Mouse (Mus musculus) liver, embryonic 13.5 days (tissue): ENCODE measurements around the gene Cpz. TPM values are rescaled to one million over a fixed set of nuclear protein-coding genes. Genes with fewer than 3 reads are reported as not detected.
A peak's percentile ranks its signal among the peaks of the same experiment; 100 is the strongest.

Source experiments
- ATAC-seq: fragments of 200-750 bp; cut with Nextera tagmentation; 2 replicates; pipeline ENCODE4 v1.8.0; 2017; ENCODE audit warnings: low read depth, mild to moderate bottlenecking, moderate number of reproducible peaks, moderate library complexity
- DNase-seq: peaks from one replicate; pipeline ENCODE4 v3.0.0; 2022
- H3K27ac ChIP-seq: fragments of 300-500 bp; sonication (generic); 2 replicates; pipeline ENCODE4 v1.5.1; 2015; ENCODE audit warnings: moderate library complexity, mild to moderate bottlenecking, inconsistent platforms
- H3K27me3 ChIP-seq: fragments of 300-500 bp; sonication (generic); 2 replicates; pipeline ENCODE4 v1.6.1; 2015; ENCODE audit warnings: mild to moderate bottlenecking, inconsistent platforms
- H3K36me3 ChIP-seq: fragments of 300-500 bp; sonication (generic); 2 replicates; pipeline ENCODE4 v1.6.1; 2015; ENCODE audit warnings: mild to moderate bottlenecking, inconsistent platforms
- H3K4me1 ChIP-seq: fragments of 300-500 bp; sonication (generic); replicated peaks from 2 replicates; pipeline ENCODE4 v1.6.1; 2015; ENCODE audit warnings: inconsistent platforms
- H3K4me2 ChIP-seq: fragments of 300-500 bp; sonication (generic); 2 replicates; pipeline ENCODE4 v1.6.1; 2015; ENCODE audit warnings: inconsistent platforms, mild to moderate bottlenecking, moderate library complexity
- H3K4me3 ChIP-seq: fragments of 300-500 bp; sonication (generic); replicated peaks from 2 replicates; pipeline ENCODE4 v1.5.1; 2015; ENCODE audit warnings: mild to moderate bottlenecking, inconsistent platforms
- H3K9ac ChIP-seq: fragments of 300-500 bp; sonication (generic); 2 replicates; pipeline ENCODE4 v1.6.1; 2015; ENCODE audit warnings: mild to moderate bottlenecking, inconsistent platforms
- H3K9me3 ChIP-seq: fragments of 300-500 bp; sonication (generic); replicated peaks from 2 replicates; pipeline ENCODE4 v1.6.1; 2016; ENCODE audit warnings: inconsistent platforms
- WGBS: fragments of 180-500 bp; shearing (Covaris S2); methylation state at CpG from one replicate; pipeline ENCODE4 v1.1.7; 2015; ENCODE audit not compliant: insufficient replicate concordance; 5-methylcytosine and 5-hydroxymethylcytosine counted together
- polyA plus RNA-seq: library from polyadenylated mRNA; unstranded; fragments of >200 nt; fragmentation: Nextera tagmentation; extraction: Ambion mirVana; gene quantifications from 2 replicates; pipeline ENCODE4 v1.2.1, GENCODE M21; 2015

Cpz gene
- polyA plus RNA-seq, 1 experiment from 2014 or later = 1.2 TPM

DNA sequence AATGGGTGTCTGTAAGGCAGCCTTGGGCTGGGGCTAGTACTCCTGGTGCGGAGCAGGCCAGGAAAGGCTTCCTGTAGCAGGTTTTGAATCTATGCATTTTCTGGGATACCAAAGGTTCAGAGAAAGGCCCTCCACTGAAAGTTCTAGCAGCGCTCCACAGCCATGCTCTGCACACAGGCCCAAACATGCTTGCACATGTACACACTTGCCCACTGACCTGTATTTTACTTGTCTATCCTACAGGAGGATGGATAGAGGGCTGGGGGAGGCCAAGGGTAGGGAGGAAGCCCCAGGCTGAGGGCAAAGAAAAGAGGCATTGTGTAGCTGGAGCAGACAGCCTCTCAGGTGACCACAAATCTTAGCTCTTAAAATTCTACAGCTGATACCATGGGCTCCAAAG is 1.1 kb downstream of the Cpz start:
- Histone ChIP-seq H3K27ac (no peak overlapping the region), H3K9me3 (no peaks in the 10 kb centered on the region), H3K4me1 (no peaks in the 10 kb centered on the region), H3K9ac (no peak overlapping the region), H3K4me2 (no peak overlapping the region), H3K27me3 (peaks cover 58% of the 10 kb centered on the region), H3K4me3 (no peak overlapping the region), H3K36me3 (no peaks in the 10 kb centered on the region)
- ATAC-seq = no peak
- WGBS = 49% methylated on average over 2 of the region's 2 CpGs
- DNase-seq = no peak

DNA sequence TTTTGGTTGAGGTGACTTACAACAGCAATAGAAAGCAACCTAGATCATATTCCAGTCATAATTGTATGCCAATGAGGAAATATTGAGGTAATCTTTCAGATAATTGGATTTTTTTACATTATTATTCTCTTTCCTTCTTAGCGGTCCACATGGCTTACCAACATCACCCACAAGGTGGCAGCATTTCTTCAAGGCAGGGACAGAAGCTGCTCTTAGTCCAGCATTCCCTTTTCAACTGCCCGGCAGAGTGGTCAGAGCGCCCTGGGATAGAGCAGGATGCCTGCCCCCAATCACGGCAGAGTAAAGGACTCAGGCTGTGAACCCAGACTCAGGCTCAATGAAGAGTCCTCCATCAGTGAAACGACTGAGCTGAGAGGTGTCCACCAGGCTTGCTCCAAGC is 1.8 kb downstream of the Cpz start:
- WGBS = 4% methylated on average over 5 of the region's 5 CpGs
- DNase-seq (no peak), ATAC-seq (no peak)
- Histone ChIP-seq H3K9me3 (no peaks in the 10 kb centered on the region), H3K4me3 (no peak overlapping the region), H3K9ac (no peak overlapping the region), H3K27me3 (peaks cover 58% of the 10 kb centered on the region), H3K36me3 (no peaks in the 10 kb centered on the region), H3K27ac (no peak overlapping the region), H3K4me2 (no peak overlapping the region), H3K4me1 (no peaks in the 10 kb centered on the region)

DNA sequence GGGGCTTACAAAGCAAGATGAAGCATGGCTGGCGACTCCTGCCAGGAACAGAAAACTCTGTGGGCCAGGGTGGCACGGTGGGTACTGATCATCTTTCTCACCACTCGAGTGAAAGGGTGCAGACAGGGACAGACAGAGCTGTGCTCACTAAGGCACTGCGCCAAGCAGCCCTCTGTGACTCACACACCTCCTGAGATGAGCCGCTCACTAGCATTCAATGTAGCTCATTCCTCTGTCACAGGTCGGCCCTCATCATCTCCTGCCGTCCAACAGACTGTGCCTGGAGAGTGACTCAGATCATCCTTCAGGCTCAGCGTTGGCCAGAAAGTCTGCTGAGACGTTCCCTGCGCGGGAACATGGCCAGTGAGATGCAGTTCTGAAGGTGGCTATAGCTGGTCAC is 8.7 kb downstream of the Cpz start:
- Histone ChIP-seq H3K27me3 (peaks cover 10% of the 10 kb centered on the region; the same call in 1 of the 2 replicates), H3K4me3 (no peak overlapping the region), H3K4me2 (no peak overlapping the region), H3K27ac (no peak overlapping the region), H3K4me1 (no peaks in the 10 kb centered on the region), H3K9ac (no peak overlapping the region), H3K9me3 (no peaks in the 10 kb centered on the region), H3K36me3 (no peaks in the 10 kb centered on the region)
- WGBS = 68% methylated on average over 11 of the region's 11 CpGs
- DNase-seq (no peak), ATAC-seq (no peak)

DNA sequence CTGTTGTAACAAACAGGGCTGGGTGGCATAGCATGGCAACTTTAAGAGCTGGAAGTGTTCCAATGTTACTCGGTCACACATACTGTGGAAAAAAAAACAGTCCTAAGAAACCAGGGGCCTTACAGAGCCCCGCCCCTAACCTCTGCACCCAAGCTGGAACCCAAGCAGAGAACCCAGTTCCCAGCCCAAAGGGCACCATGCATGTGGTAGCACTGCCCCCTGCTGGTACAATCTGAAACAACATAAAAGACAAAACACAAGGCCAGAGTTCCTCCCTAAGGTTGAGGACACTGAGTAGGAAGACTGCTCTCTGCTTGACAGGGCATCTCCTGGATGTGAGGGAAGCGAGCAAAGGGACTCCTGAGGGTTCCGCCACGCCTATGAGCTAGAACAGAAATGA is 14.9 kb downstream of the Cpz start:
- Histone ChIP-seq H3K9ac (no peak overlapping the region), H3K36me3 (no peaks in the 10 kb centered on the region), H3K4me2 (no peak overlapping the region), H3K4me1 (no peaks in the 10 kb centered on the region), H3K27ac (no peak overlapping the region), H3K9me3 (no peaks in the 10 kb centered on the region), H3K4me3 (no peak overlapping the region), H3K27me3 (no peaks in the 10 kb centered on the region)
- DNase-seq (peak; percentile 13), ATAC-seq (no peak)
- 17% methylated on average over 5 of the region's 5 CpGs for WGBS

DNA sequence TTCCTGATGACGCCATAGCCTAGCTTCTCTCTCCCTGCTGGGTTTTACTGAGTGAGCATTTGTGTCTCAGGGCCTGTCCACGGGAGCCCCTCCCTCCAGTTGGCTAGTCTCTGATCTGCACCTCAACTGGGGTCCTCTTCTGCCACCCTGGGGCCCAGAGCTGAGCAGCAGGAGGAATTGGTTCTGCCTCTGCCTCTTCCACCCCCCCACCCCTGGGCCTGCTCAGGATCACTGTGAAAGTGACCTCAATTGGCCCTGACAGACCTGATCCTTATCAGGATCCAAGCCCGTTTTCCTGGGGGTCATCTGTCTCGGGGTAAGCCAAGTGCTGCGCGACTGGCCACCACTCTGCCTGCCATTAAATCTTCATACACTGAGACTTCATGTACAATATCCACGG is 20.5 kb downstream of the Cpz start:
- no peak overlapping the region for H3K9ac ChIP-seq
- 41% methylated on average over 7 of the region's 7 CpGs for WGBS

GRCm38 (mm10) chr5:35497344-35497743 is 28.2 kb downstream of the Cpz start:
- no peak overlapping the region for H3K9ac ChIP-seq
- H3K27ac ChIP-seq = no peak overlapping the region
- no peak overlapping the region for H3K4me2 ChIP-seq
- no peaks in the 10 kb centered on the region for H3K36me3 ChIP-seq
- ATAC-seq = no peak
- H3K9me3 ChIP-seq = no peaks in the 10 kb centered on the region
- no peak overlapping the region for H3K4me3 ChIP-seq
- DNase-seq = no peak
- WGBS = 50% methylated on average over 7 of the region's 7 CpGs
- no peaks in the 10 kb centered on the region for H3K4me1 ChIP-seq
- no peaks in the 10 kb centered on the region for H3K27me3 ChIP-seq

More for the DNA sequence above, 20.5 kb downstream of the Cpz start:
- ATAC-seq (no peak), DNase-seq (no peak)
- H3K9me3 ChIP-seq = no peaks in the 10 kb centered on the region
- no peak overlapping the region for H3K4me2 ChIP-seq
- no peaks in the 10 kb centered on the region for H3K4me1 ChIP-seq
- no peaks in the 10 kb centered on the region for H3K27me3 ChIP-seq
- no peak overlapping the region for H3K4me3 ChIP-seq
- H3K36me3 ChIP-seq = no peaks in the 10 kb centered on the region
- no peak overlapping the region for H3K27ac ChIP-seq

DNA sequence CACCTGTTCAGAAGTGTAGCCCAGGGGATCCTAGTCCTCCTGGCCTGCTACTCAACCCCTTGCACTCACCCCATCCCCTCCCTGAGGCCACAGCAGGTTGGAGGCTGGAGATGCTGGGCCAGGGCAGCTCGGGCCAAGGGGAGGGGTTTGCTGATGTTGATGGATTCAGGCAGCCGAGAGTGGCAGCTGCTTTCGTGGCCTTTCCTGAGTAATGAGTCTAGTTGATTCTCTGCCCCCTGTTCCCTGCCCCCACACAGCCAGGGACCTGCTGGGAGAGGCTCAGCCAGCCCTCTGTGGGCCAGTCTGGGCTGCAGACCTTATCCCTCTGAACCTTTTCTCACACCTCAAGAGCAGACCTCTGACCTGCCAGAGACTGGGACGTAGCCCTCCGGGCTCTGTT is 29.5 kb downstream of the Cpz start:
- ATAC-seq (no peak), DNase-seq (no peak)
- no peak overlapping the region for H3K4me2 ChIP-seq
- H3K9ac ChIP-seq = no peak overlapping the region
- WGBS = 25% methylated on average over 5 of the region's 5 CpGs
- no peaks in the 10 kb centered on the region for H3K36me3 ChIP-seq
- no peaks in the 10 kb centered on the region for H3K4me1 ChIP-seq
- no peak overlapping the region for H3K27ac ChIP-seq
- no peaks in the 10 kb centered on the region for H3K9me3 ChIP-seq
- H3K4me3 ChIP-seq = no peak overlapping the region
- H3K27me3 ChIP-seq = no peaks in the 10 kb centered on the region

- H3K4me3 ChIP-seq = no peak overlapping the region
- ATAC-seq (no peak), DNase-seq (no peak)
- H3K9me3 ChIP-seq = no peaks in the 10 kb centered on the region
- H3K27me3 ChIP-seq = no peaks in the 10 kb centered on the region
- H3K27ac ChIP-seq = no peak overlapping the region
- H3K9ac ChIP-seq = no peak overlapping the region
- H3K4me2 ChIP-seq = no peak overlapping the region
- 45% methylated on average over 8 of the region's 8 CpGs for WGBS
- H3K4me1 ChIP-seq = no peaks in the 10 kb centered on the region
- H3K36me3 ChIP-seq = no peaks in the 10 kb centered on the region
Measured at GRCm38 (mm10) chr5:35494773-35495390, 30.6 kb downstream of the Cpz start.

- WGBS = 68% methylated on average over 12 of the region's 12 CpGs
- no peaks in the 10 kb centered on the region for H3K9me3 ChIP-seq
- H3K27me3 ChIP-seq = no peaks in the 10 kb centered on the region
Measured at GRCm38 (mm10) chr5:35493770-35494169, 31.7 kb downstream of the Cpz start.

GRCm38 (mm10) chr5:35479521-35479920 is 46.0 kb downstream of the Cpz start:
- ATAC-seq (no peak), DNase-seq (no peak)
- Histone ChIP-seq H3K4me2 (no peak overlapping the region), H3K36me3 (no peaks in the 10 kb centered on the region), H3K27ac (no peak overlapping the region), H3K9ac (no peak overlapping the region), H3K9me3 (no peaks in the 10 kb centered on the region), H3K4me3 (no peak overlapping the region), H3K27me3 (no peaks in the 10 kb centered on the region), H3K4me1 (no peaks in the 10 kb centered on the region)
- WGBS = 37% methylated on average over 4 of the region's 4 CpGs

More at GRCm38 (mm10) chr5:35493770-35494169, 31.7 kb downstream of the Cpz start:
- H3K27ac ChIP-seq = no peak overlapping the region
- no peak overlapping the region for H3K4me2 ChIP-seq
- H3K9ac ChIP-seq = no peak overlapping the region
- H3K4me1 ChIP-seq = no peaks in the 10 kb centered on the region
- H3K4me3 ChIP-seq = no peak overlapping the region
- no peaks in the 10 kb centered on the region for H3K36me3 ChIP-seq
- ATAC-seq (no peak), DNase-seq (no peak)

GRCm38 (mm10) chr5:35475236-35475635 is 50.3 kb downstream of the Cpz start:
- no peak overlapping the region for H3K4me2 ChIP-seq

GRCm38 (mm10) chr5:35470885-35471528 is 54.5 kb downstream of the Cpz start:
- H3K9me3 ChIP-seq = no peaks in the 10 kb centered on the region
- no peaks in the 10 kb centered on the region for H3K36me3 ChIP-seq
- no peak for DNase-seq
- no peaks in the 10 kb centered on the region for H3K4me1 ChIP-seq
- ATAC-seq = no peak
- H3K4me2 ChIP-seq = no peak overlapping the region
- H3K27me3 ChIP-seq = peaks cover 1% of the 10 kb centered on the region; the same call in 1 of the 2 replicates
- H3K27ac ChIP-seq = no peak overlapping the region
- no peak overlapping the region for H3K4me3 ChIP-seq
- 21% methylated on average over 7 of the region's 7 CpGs for WGBS
- H3K9ac ChIP-seq = no peak overlapping the region

More at GRCm38 (mm10) chr5:35475236-35475635, 50.3 kb downstream of the Cpz start:
- DNase-seq (no peak), ATAC-seq (no peak)
- Histone ChIP-seq H3K9me3 (no peaks in the 10 kb centered on the region), H3K36me3 (no peaks in the 10 kb centered on the region), H3K27me3 (no peaks in the 10 kb centered on the region), H3K9ac (no peak overlapping the region), H3K4me3 (no peak overlapping the region), H3K27ac (no peak overlapping the region), H3K4me1 (no peaks in the 10 kb centered on the region)
- WGBS = 34% methylated on average over 6 of the region's 6 CpGs
